Mouse (Mus musculus): ENCODE data around the gene Pkp1. TPM values are rescaled to one million over a fixed set of nuclear protein-coding genes. Genes with fewer than 3 reads are reported as not detected.

The Pkp1 gene
- 0.04 TPM in 1 of 2 replicates, not detected in the other for polyA plus RNA-seq (2016; fragmentation: Nextera tagmentation; extraction: Ambion mirVana)

GRCm38 (mm10) chr1:135918644-135919407, at the start of gene Pkp1:
TSS of gene Pkp1 (minus strand) at chr1:135919207.
- under 1% methylated on average over 67 of the region's 67 CpGs for WGBS
- Histone ChIP-seq H3K4me1 (peaks cover 11% of the 10 kb centered on the region), H3K36me3 (no peaks in the 10 kb centered on the region), H3K9me3 (no peaks in the 10 kb centered on the region), H3K4me3 (peak within 1 kb of the TSS; percentile 58), H3K27me3 (ENCODE audit: insufficient read depth, poor library complexity, severe bottlenecking) (peaks cover 90% of the 10 kb centered on the region), H3K27ac (peak within 1 kb of the TSS; percentile 17; the same call in 1 of the 2 replicates)
- no peak for DNase-seq (ENCODE audit: low spot score)

DNA sequence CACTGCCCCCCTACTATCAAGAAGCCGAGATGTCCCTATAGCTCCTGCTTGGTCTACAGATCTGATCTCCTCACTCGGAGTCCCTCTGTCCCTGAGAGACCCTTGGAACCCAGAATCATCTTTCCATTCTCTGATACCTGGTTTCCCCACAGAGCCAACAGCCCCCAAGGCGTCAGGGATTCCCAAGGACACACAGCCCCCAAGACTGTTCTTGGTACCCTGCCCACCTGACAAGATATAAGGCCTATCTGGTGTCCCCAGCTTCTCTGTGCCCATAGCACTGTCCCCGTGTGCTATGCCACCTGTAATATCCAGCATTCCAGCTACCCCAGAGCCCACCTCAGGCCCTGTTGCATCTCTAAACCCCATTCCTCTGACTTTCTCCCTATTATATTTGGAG, 48.7 kb upstream of the Pkp1 start:
- Histone ChIP-seq H3K27me3 (ENCODE audit: insufficient read depth, poor library complexity, severe bottlenecking) (peaks cover 51% of the 10 kb centered on the region; the same call in 1 of the 2 replicates), H3K36me3 (no peaks in the 10 kb centered on the region), H3K4me3 (no peak overlapping the region), H3K4me1 (peaks cover 9% of the 10 kb centered on the region), H3K9me3 (no peaks in the 10 kb centered on the region), H3K27ac (0 out of 2 replicates have a peak overlapping the region, but pooled peaks have one; percentile 24)
- DNase-seq (ENCODE audit: low spot score): no peak
- WGBS: 75% methylated on average over 4 of the region's 4 CpGs

- DNase-seq (ENCODE audit: low spot score): no peak
- Histone ChIP-seq H3K27me3 (ENCODE audit: insufficient read depth, poor library complexity, severe bottlenecking) (peaks cover 56% of the 10 kb centered on the region; the same call in 1 of the 2 replicates), H3K4me1 (peaks cover 4% of the 10 kb centered on the region; the same call in 1 of the 2 replicates), H3K9me3 (no peaks in the 10 kb centered on the region), H3K27ac (no peak overlapping the region), H3K36me3 (no peaks in the 10 kb centered on the region), H3K4me3 (no peak overlapping the region)
- 75% methylated on average over 11 of the region's 11 CpGs for WGBS
Measured at GRCm38 (mm10) chr1:135964561-135964960, 45.6 kb upstream of the Pkp1 start.

DNA sequence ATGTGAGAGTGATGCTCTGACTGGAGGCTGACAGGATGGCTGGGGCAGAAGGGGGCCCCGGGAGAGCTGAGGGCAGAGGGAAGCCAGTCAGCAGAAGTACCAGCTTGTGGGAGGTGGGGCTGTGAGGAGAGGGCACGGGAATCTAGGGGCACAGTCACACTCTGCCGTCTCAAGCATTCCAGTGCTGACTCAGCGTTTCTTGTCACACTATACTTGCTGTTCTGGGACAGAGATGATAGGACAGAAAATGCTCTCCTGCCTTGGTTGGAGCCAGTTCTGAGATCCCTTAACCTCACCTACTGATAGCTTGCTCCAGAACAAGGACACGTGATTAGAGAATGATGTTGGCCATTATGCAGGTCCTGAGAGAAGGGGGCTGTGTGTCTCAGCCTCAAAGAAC, 44.2 kb upstream of the Pkp1 start:
- 62% methylated on average over 5 of the region's 5 CpGs for WGBS

GRCm38 (mm10) chr1:135958483-135958882, 39.5 kb upstream of the Pkp1 start:
- Histone ChIP-seq H3K9me3 (no peaks in the 10 kb centered on the region), H3K36me3 (no peaks in the 10 kb centered on the region), H3K4me3 (no peak overlapping the region), H3K27ac (no peak overlapping the region), H3K27me3 (ENCODE audit: insufficient read depth, poor library complexity, severe bottlenecking) (peaks cover 41% of the 10 kb centered on the region), H3K4me1 (peaks cover 4% of the 10 kb centered on the region; the same call in 1 of the 2 replicates)
- DNase-seq (ENCODE audit: low spot score): no peak
- 39% methylated on average over 4 of the region's 4 CpGs for WGBS

More for the DNA sequence above, 44.2 kb upstream of the Pkp1 start:
- Histone ChIP-seq H3K27ac (no peak overlapping the region), H3K9me3 (no peaks in the 10 kb centered on the region), H3K4me1 (peaks cover 4% of the 10 kb centered on the region; the same call in 1 of the 2 replicates), H3K27me3 (ENCODE audit: insufficient read depth, poor library complexity, severe bottlenecking) (peaks cover 50% of the 10 kb centered on the region; the same call in 1 of the 2 replicates), H3K4me3 (no peak overlapping the region), H3K36me3 (no peaks in the 10 kb centered on the region)
- DNase-seq (ENCODE audit: low spot score): no peak

DNA sequence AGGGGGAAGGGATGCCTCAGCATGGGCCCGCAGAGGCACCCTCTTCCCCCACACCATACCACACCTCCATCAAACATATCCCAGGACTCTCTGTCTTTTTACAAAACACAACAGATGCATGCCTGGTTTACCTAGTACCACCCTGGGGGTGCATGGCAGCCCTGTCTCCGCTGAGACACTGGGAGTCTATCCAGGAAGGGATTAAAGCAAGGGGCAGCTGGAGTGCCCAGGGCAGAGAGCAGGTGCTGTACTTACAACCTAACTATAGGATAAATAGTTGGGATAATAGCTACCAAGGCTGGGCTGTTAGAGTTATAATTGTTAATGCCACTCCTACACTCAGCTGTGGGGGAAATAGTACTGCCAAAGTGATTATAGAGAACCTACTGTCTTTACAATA, 29.9 kb upstream of the Pkp1 start:
- Histone ChIP-seq H3K27ac (no peak overlapping the region), H3K27me3 (ENCODE audit: insufficient read depth, poor library complexity, severe bottlenecking) (peaks cover 19% of the 10 kb centered on the region), H3K9me3 (no peaks in the 10 kb centered on the region), H3K4me1 (no peaks in the 10 kb centered on the region; the same call in 1 of the 2 replicates), H3K4me3 (no peak overlapping the region), H3K36me3 (no peaks in the 10 kb centered on the region)
- DNase-seq (ENCODE audit: low spot score): no peak
- 59% methylated on average over 2 of the region's 2 CpGs for WGBS

DNA sequence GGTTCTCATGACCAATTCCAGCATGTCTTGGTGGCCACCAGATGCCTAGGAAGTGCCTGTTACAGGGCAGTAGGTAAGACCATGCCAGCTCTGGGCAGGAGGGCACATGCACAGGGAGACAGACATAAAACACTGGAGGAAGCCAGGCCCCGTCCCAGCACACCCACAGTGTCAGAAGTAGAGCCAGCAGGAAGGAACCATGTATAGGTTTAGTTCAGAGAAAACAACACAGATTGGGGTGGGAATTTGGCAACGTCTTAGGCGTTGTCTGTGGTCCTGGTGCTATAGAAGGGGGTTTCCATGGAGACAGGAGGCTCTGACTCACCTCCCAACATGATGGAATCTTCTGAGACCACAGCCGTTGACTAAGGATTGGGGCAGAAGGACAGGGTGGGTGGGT, 27.2 kb upstream of the Pkp1 start:
- H3K27ac ChIP-seq: no peak overlapping the region
- no peak overlapping the region for H3K4me3 ChIP-seq
- no peaks in the 10 kb centered on the region for H3K36me3 ChIP-seq
- H3K9me3 ChIP-seq: no peaks in the 10 kb centered on the region
- no peaks in the 10 kb centered on the region; the same call in 1 of the 2 replicates for H3K4me1 ChIP-seq
- DNase-seq (ENCODE audit: low spot score): no peak
- 70% methylated on average over 4 of the region's 4 CpGs for WGBS
- H3K27me3 ChIP-seq (ENCODE audit: insufficient read depth, poor library complexity, severe bottlenecking): peaks cover 45% of the 10 kb centered on the region

DNA sequence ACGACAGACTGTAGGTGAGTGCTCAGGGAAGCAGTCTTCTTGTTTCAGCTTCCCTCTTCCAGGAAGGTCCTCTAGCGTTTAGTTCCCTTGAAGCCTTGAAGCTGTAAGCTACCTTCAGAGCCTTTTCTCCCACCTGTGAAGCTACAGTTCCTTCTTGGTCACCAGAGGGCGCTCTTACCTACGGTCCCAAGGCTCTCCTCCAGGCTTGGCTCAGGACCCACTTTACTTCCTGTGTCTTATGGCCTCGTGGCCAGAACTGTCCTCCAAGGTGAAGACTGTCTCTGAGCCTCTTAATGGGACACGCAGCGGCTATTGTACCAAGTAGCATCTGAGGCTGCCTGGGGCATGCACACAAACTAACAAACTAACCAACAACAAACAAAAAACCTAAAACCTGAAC, 26.7 kb upstream of the Pkp1 start:
- Histone ChIP-seq H3K9me3 (no peaks in the 10 kb centered on the region), H3K27me3 (ENCODE audit: insufficient read depth, poor library complexity, severe bottlenecking) (peaks cover 49% of the 10 kb centered on the region), H3K4me3 (no peak overlapping the region), H3K4me1 (no peaks in the 10 kb centered on the region; the same call in 1 of the 2 replicates), H3K27ac (no peak overlapping the region), H3K36me3 (no peaks in the 10 kb centered on the region)
- no peak for DNase-seq (ENCODE audit: low spot score)
- 8% methylated on average over 7 of the region's 7 CpGs for WGBS

DNA sequence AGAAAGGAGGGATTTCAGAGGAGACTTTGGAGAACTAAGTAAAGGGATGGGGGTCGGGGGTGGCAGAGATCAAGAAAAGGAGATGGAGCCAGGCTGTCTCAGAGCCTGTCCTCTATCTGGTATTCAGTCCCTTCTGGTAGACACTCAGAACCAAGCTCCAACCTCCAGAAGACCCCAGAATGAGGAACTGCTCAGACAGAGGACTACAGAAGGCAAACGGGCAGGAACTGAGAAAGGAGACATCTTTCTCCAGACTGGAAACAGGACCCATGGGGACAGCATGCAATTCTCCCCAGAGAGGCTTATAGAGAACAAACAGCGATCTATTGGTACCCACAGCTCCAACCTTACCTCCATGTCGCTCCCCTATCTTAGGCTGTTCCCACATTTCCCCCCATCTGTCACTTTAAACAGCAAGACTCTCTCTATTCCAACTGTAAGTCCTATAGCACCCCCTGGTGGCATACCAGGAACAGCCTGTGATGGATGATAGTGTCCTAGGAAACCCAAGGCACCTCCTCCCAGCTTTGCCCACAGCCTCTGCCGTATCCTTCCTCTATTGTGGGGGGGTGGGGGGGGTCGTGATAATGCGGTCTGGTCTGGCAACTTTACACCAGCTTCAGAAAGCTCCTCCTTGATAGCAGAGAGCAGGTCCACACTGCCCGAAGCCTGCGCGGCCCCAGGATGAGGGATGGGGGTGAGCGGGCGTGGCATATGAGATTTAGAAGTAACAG, 25.7 kb upstream of the Pkp1 start:
- 40% methylated on average over 12 of the region's 12 CpGs for WGBS
- DNase-seq (ENCODE audit: low spot score): peak; percentile 90
- Histone ChIP-seq H3K9me3 (no peaks in the 10 kb centered on the region), H3K27me3 (ENCODE audit: insufficient read depth, poor library complexity, severe bottlenecking) (peaks cover 49% of the 10 kb centered on the region), H3K4me1 (no peaks in the 10 kb centered on the region; the same call in 1 of the 2 replicates), H3K36me3 (no peaks in the 10 kb centered on the region), H3K4me3 (no peak overlapping the region), H3K27ac (no peak overlapping the region)

- Histone ChIP-seq H3K4me3 (no peak overlapping the region), H3K27ac (peak overlapping the region; percentile 13; the same call in 1 of the 2 replicates), H3K27me3 (ENCODE audit: insufficient read depth, poor library complexity, severe bottlenecking) (peaks cover 49% of the 10 kb centered on the region), H3K4me1 (no peaks in the 10 kb centered on the region; the same call in 1 of the 2 replicates), H3K9me3 (no peaks in the 10 kb centered on the region), H3K36me3 (no peaks in the 10 kb centered on the region)
- WGBS: 93% methylated on average over 2 of the region's 2 CpGs
- no peak for DNase-seq (ENCODE audit: low spot score)
Measured at GRCm38 (mm10) chr1:135943713-135944112, 24.7 kb upstream of the Pkp1 start.

GRCm38 (mm10) chr1:135942116-135942515, 23.1 kb upstream of the Pkp1 start:
- Histone ChIP-seq H3K27ac (peak overlapping the region; percentile 37), H3K36me3 (no peaks in the 10 kb centered on the region), H3K4me1 (peaks cover 6% of the 10 kb centered on the region), H3K27me3 (ENCODE audit: insufficient read depth, poor library complexity, severe bottlenecking) (peaks cover 40% of the 10 kb centered on the region), H3K4me3 (no peak overlapping the region), H3K9me3 (no peaks in the 10 kb centered on the region)
- no peak for DNase-seq (ENCODE audit: low spot score)
- WGBS: 20% methylated on average over 7 of the region's 7 CpGs

GRCm38 (mm10) chr1:135941259-135942006, 22.4 kb upstream of the Pkp1 start:
- no peaks in the 10 kb centered on the region for H3K36me3 ChIP-seq
- H3K27me3 ChIP-seq (ENCODE audit: insufficient read depth, poor library complexity, severe bottlenecking): peaks cover 35% of the 10 kb centered on the region
- H3K4me1 ChIP-seq: peaks cover 6% of the 10 kb centered on the region
- no peaks in the 10 kb centered on the region for H3K9me3 ChIP-seq
- 60% methylated on average over 6 of the region's 6 CpGs for WGBS
- peak overlapping the region; percentile 37; the same call in 1 of the 2 replicates for H3K27ac ChIP-seq
- no peak overlapping the region for H3K4me3 ChIP-seq
- peak; percentile 92 for DNase-seq (ENCODE audit: low spot score)

All from heart, embryonic 10.5 days (tissue).